Mouse (Mus musculus) liver, embryonic 15.5 days (tissue): ENCODE results near the gene Sapcd1. TPM values are rescaled to one million over a fixed set of nuclear protein-coding genes. Genes with fewer than 3 reads are reported as not detected.

Source experiments
- ATAC-seq: fragments of 200-750 bp; cut with Nextera tagmentation; 2 replicates; pipeline ENCODE4 v1.8.0; 2017; ENCODE audit warnings: moderate number of reproducible peaks, mild to moderate bottlenecking, moderate library complexity; ENCODE audit not compliant: insufficient read depth
- H3K27ac ChIP-seq: fragments of 300-500 bp; sonication (generic); replicated peaks from 2 replicates; pipeline ENCODE4 v1.5.1; 2015; ENCODE audit warnings: mild to moderate bottlenecking, inconsistent platforms
- H3K27me3 ChIP-seq: fragments of 300-500 bp; sonication (generic); 2 replicates; pipeline ENCODE4 v1.6.1; 2015; ENCODE audit warnings: mild to moderate bottlenecking, inconsistent platforms
- H3K36me3 ChIP-seq: fragments of 300-500 bp; sonication (generic); replicated peaks from 2 replicates; pipeline ENCODE4 v1.6.1; 2015; ENCODE audit warnings: moderate library complexity, mild to moderate bottlenecking, inconsistent platforms
- H3K4me1 ChIP-seq: fragments of 300-500 bp; sonication (generic); replicated peaks from 2 replicates; pipeline ENCODE4 v1.6.1; 2015; ENCODE audit warnings: inconsistent platforms
- H3K4me2 ChIP-seq: fragments of 300-500 bp; sonication (generic); 2 replicates; pipeline ENCODE4 v1.6.1; 2015; ENCODE audit warnings: moderate library complexity, mild to moderate bottlenecking, inconsistent platforms
- H3K4me3 ChIP-seq: fragments of 300-500 bp; sonication (generic); replicated peaks from 2 replicates; pipeline ENCODE4 v1.5.1; 2015; ENCODE audit warnings: mild to moderate bottlenecking, inconsistent platforms
- H3K9ac ChIP-seq: fragments of 300-500 bp; sonication (generic); 2 replicates; pipeline ENCODE4 v1.6.1; 2015; ENCODE audit warnings: moderate library complexity, mild to moderate bottlenecking, inconsistent platforms
- H3K9me3 ChIP-seq: fragments of 300-500 bp; sonication (generic); replicated peaks from 2 replicates; pipeline ENCODE4 v1.6.1; 2016; ENCODE audit warnings: inconsistent platforms
- WGBS: fragments of 180-500 bp; shearing (Covaris S2); methylation state at CpG from one replicate; pipeline ENCODE4 v1.1.7; 2015; ENCODE audit warnings: mixed read lengths; ENCODE audit not compliant: insufficient replicate concordance; 5-methylcytosine and 5-hydroxymethylcytosine counted together
- polyA plus RNA-seq: library from polyadenylated mRNA; unstranded; fragments of >200 nt; fragmentation: Nextera tagmentation; extraction: Ambion mirVana; gene quantifications from 2 replicates; pipeline ENCODE4 v1.2.1, GENCODE M21; 2015

Gene Sapcd1
- polyA plus RNA-seq, 1 experiment from 2014 or later, result 2.3 TPM

- Histone ChIP-seq H3K36me3 (no peaks in the 10 kb centered on the region), H3K4me2 (no peak overlapping the region), H3K27me3 (no peaks in the 10 kb centered on the region), H3K9ac (no peak overlapping the region), H3K9me3 (no peaks in the 10 kb centered on the region), H3K27ac (no peak overlapping the region), H3K4me1 (peaks cover 72% of the 10 kb centered on the region), H3K4me3 (no peak overlapping the region)
- 77% methylated on average over 5 of the region's 5 CpGs for WGBS
- ATAC-seq, result no peak
Measured at GRCm38 (mm10) chr17:35026206-35026605, 1.6 kb downstream of the Sapcd1 start.

- H3K9me3 ChIP-seq, result no peaks in the 10 kb centered on the region
- no peak overlapping the region for H3K4me3 ChIP-seq
- no peak overlapping the region for H3K9ac ChIP-seq
- no peaks in the 10 kb centered on the region for H3K36me3 ChIP-seq
- WGBS, result 39% methylated on average over 10 of the region's 10 CpGs
- no peak overlapping the region for H3K27ac ChIP-seq
- ATAC-seq, result no peak
- H3K27me3 ChIP-seq, result no peaks in the 10 kb centered on the region
- no peak overlapping the region for H3K4me2 ChIP-seq
- H3K4me1 ChIP-seq, result peaks cover 72% of the 10 kb centered on the region
Measured at GRCm38 (mm10) chr17:35024691-35025488, 2.9 kb downstream of the Sapcd1 start.

- Histone ChIP-seq H3K9me3 (no peaks in the 10 kb centered on the region), H3K36me3 (no peaks in the 10 kb centered on the region), H3K4me2 (no peak overlapping the region), H3K9ac (peak overlapping the region; percentile 11; the same call in 1 of the 2 replicates), H3K4me3 (no peak overlapping the region), H3K27me3 (no peaks in the 10 kb centered on the region), H3K27ac (no peak overlapping the region), H3K4me1 (peaks cover 66% of the 10 kb centered on the region)
- ATAC-seq, result no peak
- WGBS, result 45% methylated on average over 13 of the region's 13 CpGs
Measured at GRCm38 (mm10) chr17:35024261-35024660, 3.6 kb downstream of the Sapcd1 start.

GRCm38 (mm10) chr17:35023756-35024155 is 4.1 kb downstream of the Sapcd1 start:
- ATAC-seq, result 0 out of 2 replicates have a peak, but pooled peaks have one; percentile 3
- Histone ChIP-seq H3K36me3 (no peaks in the 10 kb centered on the region), H3K9me3 (no peaks in the 10 kb centered on the region), H3K9ac (no peak overlapping the region), H3K4me3 (no peak overlapping the region), H3K4me2 (0 out of 2 replicates have a peak overlapping the region, but pooled peaks have one; percentile 13), H3K27me3 (no peaks in the 10 kb centered on the region), H3K4me1 (peaks cover 64% of the 10 kb centered on the region), H3K27ac (no peak overlapping the region)
- WGBS, result 25% methylated on average over 4 of the region's 4 CpGs

- 76% methylated on average over 5 of the region's 5 CpGs for WGBS
- ATAC-seq, result no peak
- Histone ChIP-seq H3K27me3 (no peaks in the 10 kb centered on the region), H3K36me3 (no peaks in the 10 kb centered on the region), H3K4me1 (peaks cover 64% of the 10 kb centered on the region), H3K4me3 (no peak overlapping the region), H3K9ac (no peak overlapping the region), H3K4me2 (0 out of 2 replicates have a peak overlapping the region, but pooled peaks have one; percentile 13), H3K27ac (no peak overlapping the region), H3K9me3 (no peaks in the 10 kb centered on the region)
Measured at GRCm38 (mm10) chr17:35023221-35023620, 4.6 kb downstream of the Sapcd1 start.

- peak overlapping the region; percentile 39; the same call in 1 of the 2 replicates for H3K27ac ChIP-seq
- no peak overlapping the region for H3K4me3 ChIP-seq
- 59% methylated on average over 8 of the region's 8 CpGs for WGBS
- no peaks in the 10 kb centered on the region for H3K27me3 ChIP-seq
- ATAC-seq, result no peak
- no peak overlapping the region for H3K9ac ChIP-seq
- no peaks in the 10 kb centered on the region for H3K9me3 ChIP-seq
- no peak overlapping the region for H3K4me2 ChIP-seq
- no peaks in the 10 kb centered on the region for H3K36me3 ChIP-seq
- H3K4me1 ChIP-seq, result peaks cover 60% of the 10 kb centered on the region
Measured at GRCm38 (mm10) chr17:35022541-35023060, 5.2 kb downstream of the Sapcd1 start.

- Histone ChIP-seq H3K4me2 (peak overlapping the region; percentile 54), H3K27ac (peak overlapping the region; percentile 65), H3K27me3 (no peaks in the 10 kb centered on the region), H3K4me1 (peaks cover 61% of the 10 kb centered on the region), H3K4me3 (peak overlapping the region; percentile 20; the same call in 1 of the 2 replicates), H3K9me3 (no peaks in the 10 kb centered on the region), H3K9ac (no peak overlapping the region), H3K36me3 (peaks cover 5% of the 10 kb centered on the region; the same call in 1 of the 2 replicates)
- WGBS, result 10% methylated on average over 6 of the region's 6 CpGs
- ATAC-seq, result peak; percentile 82
Measured at GRCm38 (mm10) chr17:35021842-35022477, 5.9 kb downstream of the Sapcd1 start.

GRCm38 (mm10) chr17:35021163-35021808 is 6.5 kb downstream of the Sapcd1 start:
- WGBS, result 6% methylated on average over 17 of the region's 17 CpGs
- Histone ChIP-seq H3K36me3 (peaks cover 12% of the 10 kb centered on the region), H3K9ac (no peak overlapping the region), H3K9me3 (no peaks in the 10 kb centered on the region), H3K27ac (peak overlapping the region; percentile 65; the same call in 1 of the 2 replicates), H3K4me1 (peaks cover 68% of the 10 kb centered on the region), H3K4me3 (peak overlapping the region; percentile 20), H3K27me3 (no peaks in the 10 kb centered on the region), H3K4me2 (peak overlapping the region; percentile 54)
- no peak; the same call in 1 of the 2 replicates for ATAC-seq

GRCm38 (mm10) chr17:35020551-35020950 is 7.3 kb downstream of the Sapcd1 start:
- 76% methylated on average over 8 of the region's 8 CpGs for WGBS
- peaks cover 68% of the 10 kb centered on the region for H3K4me1 ChIP-seq
- ATAC-seq, result no peak
- H3K27ac ChIP-seq, result no peak overlapping the region
- H3K4me3 ChIP-seq, result no peak overlapping the region
- H3K9me3 ChIP-seq, result no peaks in the 10 kb centered on the region
- H3K4me2 ChIP-seq, result no peak overlapping the region
- H3K36me3 ChIP-seq, result peaks cover 19% of the 10 kb centered on the region
- H3K9ac ChIP-seq, result no peak overlapping the region
- H3K27me3 ChIP-seq, result no peaks in the 10 kb centered on the region

- no peak overlapping the region for H3K9ac ChIP-seq
- H3K4me3 ChIP-seq, result no peak overlapping the region
- H3K27me3 ChIP-seq, result no peaks in the 10 kb centered on the region
- H3K9me3 ChIP-seq, result no peaks in the 10 kb centered on the region
- WGBS, result 83% methylated on average over 11 of the region's 11 CpGs
- H3K27ac ChIP-seq, result no peak overlapping the region
- no peak for ATAC-seq
- H3K4me1 ChIP-seq, result peaks cover 62% of the 10 kb centered on the region
- peaks cover 26% of the 10 kb centered on the region for H3K36me3 ChIP-seq
- no peak overlapping the region for H3K4me2 ChIP-seq
Measured at GRCm38 (mm10) chr17:35019894-35020293, 7.9 kb downstream of the Sapcd1 start.

GRCm38 (mm10) chr17:35018171-35018570 is 9.6 kb downstream of the Sapcd1 start:
- H3K27ac ChIP-seq, result no peak overlapping the region
- WGBS, result 49% methylated on average over 3 of the region's 3 CpGs
- H3K4me1 ChIP-seq, result peaks cover 45% of the 10 kb centered on the region
- no peaks in the 10 kb centered on the region for H3K9me3 ChIP-seq
- H3K4me3 ChIP-seq, result no peak overlapping the region
- H3K4me2 ChIP-seq, result no peak overlapping the region
- ATAC-seq, result no peak
- H3K9ac ChIP-seq, result no peak overlapping the region
- H3K36me3 ChIP-seq, result peaks cover 43% of the 10 kb centered on the region
- no peaks in the 10 kb centered on the region for H3K27me3 ChIP-seq
